Mouse (Mus musculus) lung, postnatal 0 days (tissue): Measurements from ENCODE around the gene Hrc.

Source experiments
- CTCF ChIP-seq: IDR thresholded peaks from 2 replicates; pipeline ENCODE4 v1.5.1; 2016; ENCODE audit warnings: antibody characterized with exemption, mild to moderate bottlenecking
- EP300 ChIP-seq: IDR thresholded peaks from 2 replicates; pipeline ENCODE4 v1.6.1; 2016; ENCODE audit warnings: antibody characterized with exemption, mild to moderate bottlenecking, control low read depth

DNA sequence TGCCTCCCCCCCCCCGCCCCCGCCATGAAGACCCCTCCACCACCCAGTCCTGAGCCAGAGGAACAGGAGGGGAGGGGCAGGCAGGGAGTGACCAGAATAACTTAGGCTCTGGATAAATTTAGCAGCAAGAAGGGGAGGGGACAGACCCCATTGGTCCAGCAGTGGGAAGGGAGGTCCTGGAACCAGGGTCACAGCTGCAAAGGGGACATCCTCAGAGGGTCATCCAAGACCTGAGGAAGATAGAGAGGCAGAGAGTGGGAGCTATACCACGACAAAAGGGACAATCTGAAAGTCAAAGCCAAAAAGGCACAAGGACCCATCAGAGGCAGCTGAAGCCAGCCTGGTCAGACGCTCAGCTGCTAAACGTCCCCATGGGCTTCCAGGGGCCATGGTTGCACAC, at the start of gene Hrc:
- TF ChIP-seq CTCF = no peak
- no peak for TF ChIP-seq EP300
